Mouse (Mus musculus) ES-E14 (cell line): ENCODE results near the gene Cpne5.
"Not testable (repeated sequence)": the region's sequence is repeated elsewhere in the genome, so short reads cannot be mapped to it uniquely, and the experiment has no call there.

Experiments used
- HCFC1 ChIP-seq: IDR thresholded peaks from 2 replicates; pipeline ENCODE4 v1.6.1; 2012; ENCODE audit warnings: low read length, inconsistent platforms, borderline replicate concordance; ENCODE audit not compliant: insufficient read depth
- MAFK ChIP-seq: IDR thresholded peaks from 2 replicates; pipeline ENCODE4 v1.6.1; 2014; ENCODE audit warnings: mild to moderate bottlenecking, low read depth, low read length, inconsistent platforms; ENCODE audit not compliant: insufficient read depth
- ZC3H11A ChIP-seq: IDR thresholded peaks from 2 replicates; pipeline ENCODE4 v1.6.1; 2012; ENCODE audit warnings: low read depth, mild to moderate bottlenecking, inconsistent platforms, low read length, borderline replicate concordance

- not testable (repeated sequence) for TF ChIP-seq MAFK, ZC3H11A, HCFC1
These were observed 13.0 kb upstream of the Cpne5 start for GRCm38 (mm10) chr17:29251006-29251405.
